Mouse (Mus musculus) embryonic fibroblast, embryonic 13.5 days (primary cell): Measurements from ENCODE around the gene Dner.

ENCODE experiments used
- CTCF ChIP-seq: IDR thresholded peaks from 2 replicates; pipeline ENCODE4 v1.5.1; 2011; ENCODE audit warnings: mild to moderate bottlenecking, control low read depth, low read length, moderate library complexity, borderline replicate concordance; ENCODE audit not compliant: insufficient read depth
- POLR2A ChIP-seq: IDR thresholded peaks from 2 replicates; pipeline ENCODE4 v1.6.1; 2011; ENCODE audit warnings: low read depth, mild to moderate bottlenecking, control low read depth, low read length, moderate library complexity

DNA sequence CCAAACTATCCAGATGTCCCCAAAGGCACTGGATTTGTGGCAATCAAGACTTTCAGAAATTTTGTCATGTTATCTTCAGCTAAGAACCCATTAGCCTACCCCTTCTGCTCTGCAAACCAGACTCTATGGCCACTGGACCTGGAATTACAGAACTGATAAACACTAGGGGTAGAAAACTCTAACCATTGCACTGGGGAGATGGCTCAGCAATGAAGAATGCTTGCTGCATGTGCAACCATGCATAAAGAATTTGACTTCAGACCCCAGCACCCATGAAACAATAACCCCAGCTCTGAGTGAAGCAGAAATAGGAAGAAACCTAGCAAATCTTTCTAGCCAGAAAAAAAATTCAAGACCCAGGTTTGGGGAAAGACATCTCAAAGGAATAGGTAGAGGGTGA lies 188.5 kb downstream of the Dner start:
- TF ChIP-seq CTCF = no peak
- no peak for TF ChIP-seq POLR2A
